Mouse (Mus musculus) CH12.LX (cell line): ENCODE results near the gene Crybb1.

Experiments used
- CTCF ChIP-seq, 2 experiments: IDR thresholded peaks in 1 of 2; conservative IDR thresholded peaks in 1 of 2; 2 replicates each; pipeline ENCODE4 v1.5.1; 2011 to 2012; ENCODE audit warnings: low read depth in 2 of 2, low read length in 2 of 2, improper control_type of control experiment in 1 of 2, inconsistent platforms in 1 of 2, mild to moderate bottlenecking in 1 of 2, moderate library complexity in 1 of 2
- RCOR1 ChIP-seq: conservative IDR thresholded peaks from 2 replicates; pipeline ENCODE4 v1.6.1; 2012; ENCODE audit warnings: low read depth, mild to moderate bottlenecking, inconsistent platforms, low read length, improper control_type of control experiment

DNA sequence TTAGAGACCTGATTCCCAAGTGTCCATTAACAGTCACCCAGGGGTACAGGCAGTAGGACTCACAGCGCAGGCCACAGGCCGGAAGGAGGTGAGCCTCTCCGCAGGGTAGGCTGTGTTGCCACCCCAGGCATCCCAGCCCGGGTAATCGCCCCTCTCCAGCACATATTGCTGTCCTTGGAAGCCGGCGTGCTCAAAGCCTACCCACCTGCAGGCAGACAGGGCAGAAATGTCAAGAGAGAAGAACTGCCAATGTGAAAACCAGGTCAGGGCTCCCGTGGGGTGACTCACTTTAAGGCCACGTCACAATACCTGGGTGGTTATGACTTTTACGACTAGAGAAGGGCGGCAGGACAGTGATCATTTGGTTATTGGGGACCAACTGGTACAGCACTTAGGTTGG lies 6.5 kb upstream of the Crybb1 start:
- no peak for TF ChIP-seq CTCF (conservative IDR thresholded peaks at IDR 0.05 in 1 of 2, IDR thresholded peaks at IDR 0.05 in 1 of 2; ENCODE audit: low read depth in 2 of 2, low read length in 2 of 2)
- no peak for TF ChIP-seq RCOR1
